Mouse (Mus musculus) subcutaneous adipose tissue, adult 2 months (tissue): ENCODE data around the gene Brca1. TPM values are rescaled to one million over a fixed set of nuclear protein-coding genes. Genes with fewer than 3 reads are reported as not detected.

Source experiments
- polyA plus RNA-seq: library from polyadenylated mRNA; depleted of rRNA; stranded (reverse); fragments of >200 nt; gene quantifications from 2 replicates; pipeline ENCODE4 v1.2.3, GENCODE M21; 2012; ENCODE audit warnings: low replicate concordance; rRNA removed

Gene Brca1
- polyA plus RNA-seq = 0.29 and 2.6 TPM in 2 replicates

DNA sequence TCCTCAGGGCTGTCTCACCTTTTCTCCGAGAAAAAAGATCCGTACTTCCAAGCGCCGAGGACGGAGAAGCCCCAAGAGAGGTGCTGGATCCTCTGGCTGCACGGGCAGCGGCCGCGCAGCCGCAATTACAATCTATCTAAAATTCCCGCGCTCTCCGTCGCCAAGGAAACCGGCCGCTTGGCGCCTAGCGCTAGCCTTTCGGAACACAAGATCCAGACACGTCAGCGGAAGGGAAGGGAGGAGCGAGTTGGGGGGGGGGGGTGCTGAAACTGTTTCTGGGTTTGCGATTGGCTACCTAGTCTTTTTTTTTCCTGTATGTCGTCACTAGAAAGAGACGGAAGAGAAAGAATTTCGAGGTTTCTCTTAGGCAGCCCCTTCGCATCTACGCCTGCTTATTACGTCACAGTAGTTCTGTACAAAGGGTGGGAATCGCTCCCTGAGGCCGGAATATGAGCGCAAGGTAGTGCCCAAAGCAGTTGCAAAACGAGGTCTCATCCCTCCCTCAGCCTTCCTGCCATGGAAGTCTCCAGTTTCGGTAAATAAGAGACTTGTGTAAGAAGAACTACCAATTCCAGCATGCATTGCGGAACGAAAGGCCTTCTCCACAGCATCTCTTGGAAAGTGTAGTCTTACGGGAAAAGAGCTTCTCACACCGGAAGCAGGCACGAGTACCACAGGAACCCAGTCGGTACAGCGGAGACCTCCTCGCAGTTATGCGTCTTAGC, at the start of gene Brca1, which contains the start of gene Nbr1:
Gene Brca1, minus strand, starts transcription at position 205 of the 725 bp plus-strand sequence.
Gene Nbr1, plus strand, starts transcription at position 399 of the 725 bp plus-strand sequence.

DNA sequence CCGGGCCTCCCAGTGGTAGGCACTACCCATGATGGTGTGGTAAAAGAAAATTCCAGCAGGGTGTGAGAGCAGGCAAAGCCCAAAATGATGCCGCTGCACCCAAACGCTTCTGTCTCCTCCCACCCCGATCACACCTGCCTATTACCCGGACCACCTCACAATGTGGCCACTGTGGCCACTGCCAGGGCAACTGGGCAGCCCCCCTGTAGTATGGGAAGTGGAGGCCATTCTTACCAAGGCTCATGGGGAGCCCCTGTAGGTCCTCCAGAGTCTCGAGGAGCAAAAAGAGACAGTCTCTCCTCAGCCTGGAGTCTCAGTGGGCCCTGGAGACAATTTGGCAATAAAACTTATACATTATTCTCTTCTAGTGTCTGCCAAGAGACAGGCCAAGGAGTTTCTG, 47.4 kb upstream of the Brca1 start, which contains the start of gene Gm11634:
Gene Gm11634, minus strand, starts transcription at position 101 of the 400 bp plus-strand sequence.

DNA sequence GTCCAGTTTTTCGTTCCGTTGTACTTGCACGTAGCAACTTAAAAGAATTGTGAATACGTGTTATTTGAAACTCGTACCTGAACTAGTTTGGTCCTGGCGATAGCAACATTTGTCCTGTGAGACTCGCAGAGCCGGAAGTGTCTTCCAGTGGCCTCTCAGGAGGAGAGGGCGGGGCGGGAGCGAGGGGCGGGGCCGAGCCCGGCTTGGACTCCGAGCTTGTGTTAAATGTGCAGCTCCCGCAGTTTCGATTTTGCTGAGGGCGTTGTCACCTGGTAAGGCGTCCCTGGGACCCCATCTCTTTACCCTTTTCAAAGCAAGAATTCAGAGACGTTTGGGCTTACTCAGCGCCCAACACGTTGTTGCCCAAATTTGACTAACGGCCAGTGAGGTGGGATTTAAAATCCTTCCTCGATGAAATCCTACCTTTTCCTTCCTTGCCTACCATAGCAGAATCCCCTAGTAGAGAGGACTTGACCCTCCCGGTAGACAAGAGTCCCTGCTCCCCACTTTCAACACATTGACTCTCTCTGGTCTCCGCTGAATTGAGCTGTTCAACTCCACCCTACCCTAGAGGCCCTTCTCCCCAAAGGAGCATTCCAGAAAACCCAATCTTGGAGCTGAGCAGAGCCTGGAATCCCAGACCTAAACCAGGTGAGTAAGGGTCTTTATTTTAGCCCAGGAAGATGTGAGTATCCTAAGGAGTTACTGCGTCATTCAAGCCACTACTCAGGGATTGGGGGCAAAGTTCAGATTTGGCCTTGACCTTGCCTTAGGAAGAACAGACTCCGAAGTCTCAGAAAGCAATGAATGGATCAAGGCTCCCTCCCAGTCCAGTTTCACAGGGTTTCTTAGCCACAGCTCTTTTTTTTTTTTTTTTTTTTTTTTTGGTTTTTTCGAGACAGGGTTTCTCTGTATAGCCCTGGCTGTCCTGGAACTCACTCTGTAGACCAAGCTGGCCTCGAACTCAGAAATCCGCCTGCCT, 30.6 kb upstream of the Brca1 start, which contains the start of gene Tmem106a:
Gene Tmem106a, plus strand, starts transcription at position 189 of the 982 bp plus-strand sequence.

DNA sequence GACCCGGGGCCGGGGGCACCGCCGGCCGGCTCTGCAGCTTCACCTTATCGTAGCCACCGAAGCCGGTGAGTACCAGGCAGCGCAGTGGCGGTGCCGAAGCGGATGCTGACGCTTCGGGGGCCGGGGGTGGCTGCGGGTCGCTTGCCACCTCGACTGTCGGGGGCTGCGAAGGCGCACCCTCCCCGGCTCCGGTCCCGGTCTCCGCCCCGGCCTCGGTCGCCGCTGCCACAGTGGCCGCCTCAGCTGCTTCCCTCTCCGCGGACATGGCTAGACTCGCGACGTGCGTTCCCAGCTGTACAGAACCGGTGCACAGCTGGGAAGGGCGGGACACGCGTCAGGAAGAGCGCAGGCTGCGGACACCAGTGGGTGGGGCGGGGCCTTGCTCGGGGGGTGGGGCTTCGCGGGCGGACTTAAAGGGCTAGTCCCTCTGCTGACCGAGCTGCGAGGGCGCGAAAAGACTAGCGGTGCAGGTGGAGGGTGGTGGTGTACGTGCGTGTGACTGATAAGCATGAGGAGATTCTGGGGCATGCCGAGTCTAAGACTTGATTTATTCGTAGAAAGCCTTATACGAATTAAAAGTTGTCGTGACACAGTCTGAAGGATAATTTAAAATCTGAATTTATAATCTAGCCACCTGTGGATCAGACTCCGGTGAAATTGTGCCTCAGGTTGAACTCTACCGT, 85.7 kb downstream of the Brca1 start, which contains the start of gene Vat1:
Gene Vat1, minus strand, starts transcription at position 362 of the 683 bp plus-strand sequence.

DNA sequence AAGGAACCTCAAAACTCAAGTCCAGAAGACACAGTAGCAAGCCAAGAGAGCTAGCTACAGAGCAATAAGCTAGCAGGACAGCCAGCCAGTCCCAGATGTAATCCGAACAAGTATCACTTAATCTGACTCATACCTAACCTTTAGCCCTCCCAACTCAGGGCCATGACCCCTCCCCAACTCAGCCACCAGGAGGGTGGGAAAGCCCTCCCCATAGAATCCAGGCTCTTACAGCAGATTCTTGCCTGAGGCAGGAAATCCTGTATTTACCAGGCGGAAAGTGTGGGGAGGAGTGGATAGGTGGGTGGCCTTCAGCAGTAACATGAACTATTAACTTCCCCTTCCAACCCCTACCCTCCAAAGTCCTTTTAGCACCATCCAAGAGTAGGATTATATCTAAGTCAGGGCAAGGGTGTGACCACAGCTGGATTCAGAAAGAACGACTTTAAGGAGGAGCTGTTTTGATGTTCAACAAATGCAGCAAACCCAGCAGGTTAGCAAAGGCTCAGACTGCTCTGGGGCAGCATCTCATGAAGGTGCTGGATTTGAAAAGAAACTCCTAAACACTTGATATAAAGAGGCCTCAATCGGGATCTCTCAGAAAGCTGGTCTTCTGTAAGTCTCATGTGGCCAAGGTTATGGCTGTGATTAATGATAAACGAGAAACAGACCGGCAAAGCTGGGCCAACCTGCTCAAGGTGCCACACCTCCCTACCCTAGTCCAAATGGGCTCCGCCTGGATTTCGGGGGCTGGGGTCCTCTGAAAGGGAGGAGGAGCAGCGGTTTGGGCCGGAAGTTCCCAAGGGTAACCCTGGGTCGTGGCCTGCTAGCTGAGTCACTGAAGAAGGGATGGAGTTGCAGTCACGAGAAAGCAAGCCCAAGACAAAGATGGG, 87.3 kb downstream of the Brca1 start, which contains the start of gene Rnd2:
Gene Rnd2, plus strand, starts transcription at position 789 of the 890 bp plus-strand sequence.

DNA sequence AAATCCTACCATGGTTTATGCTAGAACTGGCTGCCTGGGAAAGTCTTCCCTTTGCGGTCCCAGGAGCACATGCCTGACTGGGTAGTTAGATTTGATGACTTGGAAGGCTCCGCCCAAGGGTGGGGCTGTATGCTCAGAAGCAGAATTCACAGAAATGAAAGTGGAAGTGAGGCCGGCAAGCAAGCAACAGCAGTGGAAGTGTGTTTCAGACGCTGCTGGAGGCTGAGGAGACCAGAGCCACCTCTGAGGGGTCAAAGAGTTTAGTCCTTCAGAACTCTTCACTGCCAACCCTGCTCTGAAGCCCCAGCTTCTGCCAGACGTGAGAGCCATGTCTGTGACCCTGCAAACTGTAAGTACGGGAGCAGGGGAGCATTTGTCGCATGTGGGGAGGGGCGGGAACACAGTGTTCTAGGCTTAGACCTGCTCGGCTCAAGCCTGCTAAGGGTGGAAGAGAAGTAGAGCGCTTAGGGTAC, 103.4 kb downstream of the Brca1 start, which contains the start of gene Ifi35:
Gene Ifi35, plus strand, starts transcription at position 134 of the 473 bp plus-strand sequence.

GRCm38 (mm10) chr11:101442127-101442693, 109.5 kb downstream of the Brca1 start, which contains the start of gene Rpl27:
Gene Rpl27, plus strand, starts transcription at chr11:101442298.

Other genes starting within 250 kb of the Brca1 start
- 87.7 and 120 TPM in 2 replicates for gene Becn1, start 249.7 kb downstream of the Brca1 start, polyA plus RNA-seq
- gene Psme3, start 235.7 kb downstream of the Brca1 start, polyA plus RNA-seq = 61.9 and 67.1 TPM in 2 replicates
- gene Aoc2, start 226.9 kb downstream of the Brca1 start, polyA plus RNA-seq = 3.9 and 7.4 TPM in 2 replicates
- gene Aoc3, start 221.3 kb downstream of the Brca1 start, polyA plus RNA-seq = 254 and 817 TPM in 2 replicates
- gene G6pc, start 184.4 kb downstream of the Brca1 start, polyA plus RNA-seq = 0.08 and 0.09 TPM in 2 replicates
- gene Aarsd1, start 134.3 kb downstream of the Brca1 start, polyA plus RNA-seq = 29.0 and 32.6 TPM in 2 replicates
- gene Gm27029, start 127.2 kb downstream of the Brca1 start, polyA plus RNA-seq = 0.48 and 0.52 TPM in 2 replicates
- 15.6 and 20.5 TPM in 2 replicates for gene Rundc1, start 126.9 kb downstream of the Brca1 start, polyA plus RNA-seq
- gene Ptges3l, start 126.6 kb downstream of the Brca1 start, polyA plus RNA-seq = 9.3 and 9.4 TPM in 2 replicates
- gene Rpl27, start 109.7 kb downstream of the Brca1 start, polyA plus RNA-seq = 318 and 472 TPM in 2 replicates
- 66.3 and 93.8 TPM in 2 replicates for gene Ifi35, start 103.5 kb downstream of the Brca1 start, polyA plus RNA-seq
- 16.1 and 16.8 TPM in 2 replicates for gene Rnd2, start 87.0 kb downstream of the Brca1 start, polyA plus RNA-seq
- gene Vat1, start 85.7 kb downstream of the Brca1 start, polyA plus RNA-seq = 140 and 206 TPM in 2 replicates
- gene Nbr1, start 194 bp upstream of the Brca1 start, polyA plus RNA-seq = 110 and 123 TPM in 2 replicates
- 80.3 and 135 TPM in 2 replicates for gene Tmem106a, start 30.3 kb upstream of the Brca1 start, polyA plus RNA-seq
- gene Gm11634, start 47.3 kb upstream of the Brca1 start, polyA plus RNA-seq = not detected in 2 replicates
- 26.1 and 28.7 TPM in 2 replicates for gene Rdm1, start 75.2 kb upstream of the Brca1 start, polyA plus RNA-seq
- gene Arl4d, start 113.6 kb upstream of the Brca1 start, polyA plus RNA-seq = 18.6 and 33.7 TPM in 2 replicates
- gene Dhx8, start 181.0 kb upstream of the Brca1 start, polyA plus RNA-seq = 12.2 and 16.9 TPM in 2 replicates
- gene Etv4, start 233.4 kb upstream of the Brca1 start, polyA plus RNA-seq = 0.82 and 1.7 TPM in 2 replicates